Mouse (Mus musculus) lung, postnatal 0 days (tissue): ENCODE results near the gene Sidt1. TPM values are rescaled to one million over a fixed set of nuclear protein-coding genes. Genes with fewer than 3 reads are reported as not detected.

ENCODE experiments used
- ATAC-seq: fragments of 200-750 bp; cut with Nextera tagmentation; 2 replicates; pipeline ENCODE4 v1.8.0; 2017; ENCODE audit warnings: moderate library complexity
- DNase-seq: peaks from one replicate; pipeline ENCODE4 v3.0.0-alpha.2; 2016; ENCODE audit warnings: low spot score
- H3K27ac ChIP-seq: fragments of 300-500 bp; sonication (generic); 2 replicates; pipeline ENCODE4 v1.5.1; 2014; ENCODE audit warnings: antibody characterized with exemption, mild to moderate bottlenecking, low read length, mixed read lengths
- H3K27me3 ChIP-seq: fragments of 300-500 bp; sonication (generic); replicated peaks from 2 replicates; pipeline ENCODE4 v1.6.1; 2014; ENCODE audit warnings: low read length, mixed read lengths; ENCODE audit not compliant: insufficient read depth
- H3K36me3 ChIP-seq: fragments of 300-500 bp; sonication (generic); 2 replicates; pipeline ENCODE4 v1.6.1; 2014; ENCODE audit warnings: low read length, mixed read lengths; ENCODE audit not compliant: insufficient read depth
- H3K4me1 ChIP-seq: fragments of 300-500 bp; sonication (generic); 2 replicates; pipeline ENCODE4 v1.6.1; 2014; ENCODE audit warnings: antibody characterized with exemption, low read depth, low read length, mixed read lengths; ENCODE audit not compliant: insufficient read depth
- H3K4me2 ChIP-seq: fragments of 300-500 bp; sonication (generic); replicated peaks from 2 replicates; pipeline ENCODE4 v1.6.1; 2014; ENCODE audit warnings: low read depth, mild to moderate bottlenecking, low read length, moderate library complexity, mixed read lengths
- H3K4me3 ChIP-seq: fragments of 300-500 bp; sonication (generic); 2 replicates; pipeline ENCODE4 v1.5.1; 2014; ENCODE audit warnings: low read depth, low read length
- H3K9ac ChIP-seq: fragments of 300-500 bp; sonication (generic); replicated peaks from 2 replicates; pipeline ENCODE4 v1.6.1; 2014; ENCODE audit warnings: low read depth, mild to moderate bottlenecking
- H3K9me3 ChIP-seq: fragments of 300-500 bp; sonication (generic); 2 replicates; pipeline ENCODE4 v1.6.1; 2016; ENCODE audit warnings: low read length, mixed read lengths
- CTCF ChIP-seq: IDR thresholded peaks from 2 replicates; pipeline ENCODE4 v1.5.1; 2016; ENCODE audit warnings: antibody characterized with exemption, mild to moderate bottlenecking
- EP300 ChIP-seq: IDR thresholded peaks from 2 replicates; pipeline ENCODE4 v1.6.1; 2016; ENCODE audit warnings: antibody characterized with exemption, mild to moderate bottlenecking, control low read depth
- WGBS: fragments of 180-500 bp; shearing (Covaris S2); extraction: QIAGEN DNeasy Blood & Tissue Kit; methylation state at CpG from one replicate; pipeline ENCODE4 v1.1.7; 2014; 5-methylcytosine and 5-hydroxymethylcytosine counted together
- polyA plus RNA-seq: library from polyadenylated mRNA; unstranded; fragments of >200 nt; fragmentation: Nextera tagmentation; extraction: Ambion mirVana; gene quantifications from 2 replicates; pipeline ENCODE4 v1.2.1, GENCODE M21; 2015

The Sidt1 gene
- polyA plus RNA-seq, 1 experiment from 2014 or later, result 0.53 TPM

DNA sequence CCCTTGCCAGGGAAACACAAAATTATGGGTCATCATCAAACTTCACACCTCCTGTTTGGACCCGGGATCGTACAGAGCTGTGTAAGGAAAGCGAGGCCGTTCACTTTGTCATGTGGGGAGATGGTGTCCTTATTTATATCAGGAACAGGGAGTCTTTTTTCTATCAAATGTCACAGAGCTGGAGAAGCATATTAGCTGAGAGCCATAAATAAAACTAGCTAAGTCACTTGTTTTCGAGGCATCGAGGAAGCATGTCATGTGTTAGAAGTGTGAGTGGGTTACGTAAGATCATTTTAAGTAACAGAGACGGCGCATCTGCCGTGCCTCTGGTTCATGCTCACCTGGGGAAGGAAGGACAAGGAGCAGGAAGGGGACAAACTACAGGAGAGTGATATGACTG, 83.0 kb downstream of the Sidt1 start:
- WGBS, result 77% methylated on average over 10 of the region's 10 CpGs
- Histone ChIP-seq H3K27me3 (no peaks in the 10 kb centered on the region), H3K4me3 (no peak overlapping the region), H3K9ac (no peak overlapping the region), H3K27ac (no peak overlapping the region), H3K4me2 (no peak overlapping the region), H3K36me3 (no peaks in the 10 kb centered on the region), H3K4me1 (no peaks in the 10 kb centered on the region), H3K9me3 (peaks cover 2% of the 10 kb centered on the region; the same call in 1 of the 2 replicates)
- ATAC-seq (no peak), DNase-seq (no peak)
- TF ChIP-seq EP300 (no peak), CTCF (no peak)

- no peaks in the 10 kb centered on the region for H3K4me1 ChIP-seq
- H3K9ac ChIP-seq, result no peak overlapping the region
- TF ChIP-seq EP300 (no peak), CTCF (no peak)
- ATAC-seq (no peak), DNase-seq (no peak)
- no peak overlapping the region for H3K4me3 ChIP-seq
- H3K36me3 ChIP-seq, result no peaks in the 10 kb centered on the region
- H3K27me3 ChIP-seq, result no peaks in the 10 kb centered on the region
- 64% methylated on average over 7 of the region's 7 CpGs for WGBS
- peaks cover 2% of the 10 kb centered on the region; the same call in 1 of the 2 replicates for H3K9me3 ChIP-seq
- no peak overlapping the region for H3K27ac ChIP-seq
- H3K4me2 ChIP-seq, result no peak overlapping the region
These were observed 89.7 kb downstream of the Sidt1 start for GRCm38 (mm10) chr16:44243323-44243722.

GRCm38 (mm10) chr16:44242633-44243032, 90.4 kb downstream of the Sidt1 start:
- TF ChIP-seq CTCF, result peak; percentile 94
- TF ChIP-seq EP300, result no peak
- no peaks in the 10 kb centered on the region for H3K36me3 ChIP-seq
- no peak overlapping the region for H3K4me3 ChIP-seq
- peak; percentile 65 for ATAC-seq
- no peak overlapping the region for H3K27ac ChIP-seq
- WGBS, result 4% methylated on average over 1 of the region's 1 CpGs
- H3K27me3 ChIP-seq, result no peaks in the 10 kb centered on the region
- peaks cover 2% of the 10 kb centered on the region; the same call in 1 of the 2 replicates for H3K9me3 ChIP-seq
- H3K4me2 ChIP-seq, result no peak overlapping the region
- no peak overlapping the region for H3K9ac ChIP-seq
- peak; percentile 77 for DNase-seq
- no peaks in the 10 kb centered on the region for H3K4me1 ChIP-seq

DNA sequence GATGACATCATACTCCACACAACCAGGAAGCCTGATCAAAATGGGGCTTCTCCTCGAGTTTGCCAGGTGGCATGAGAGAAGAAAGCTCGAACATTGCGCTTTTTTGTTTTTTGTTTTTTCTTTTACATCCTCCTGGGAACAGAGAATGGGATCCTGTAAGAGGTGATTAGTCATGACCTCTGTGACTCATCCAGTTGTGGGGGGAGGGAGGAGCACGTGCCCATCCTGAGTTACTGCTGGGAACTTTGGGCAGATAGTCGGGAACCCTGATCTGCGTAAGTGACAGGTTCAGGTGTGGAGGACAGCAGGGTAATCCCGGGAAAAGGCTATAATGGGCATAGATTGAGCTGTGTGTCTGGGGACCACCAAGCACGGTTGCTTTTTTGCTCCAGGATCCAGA, 92.6 kb downstream of the Sidt1 start:
- DNase-seq, result no peak
- H3K27me3 ChIP-seq, result no peaks in the 10 kb centered on the region
- 62% methylated on average over 8 of the region's 8 CpGs for WGBS
- H3K9me3 ChIP-seq, result no peaks in the 10 kb centered on the region
- no peak for ATAC-seq
- no peak overlapping the region for H3K9ac ChIP-seq
- no peaks in the 10 kb centered on the region for H3K36me3 ChIP-seq
- no peak overlapping the region for H3K27ac ChIP-seq
- H3K4me3 ChIP-seq, result no peak overlapping the region
- TF ChIP-seq EP300, result no peak
- no peak for TF ChIP-seq CTCF
- no peak overlapping the region for H3K4me2 ChIP-seq
- no peaks in the 10 kb centered on the region for H3K4me1 ChIP-seq

- no peak overlapping the region for H3K27ac ChIP-seq
- TF ChIP-seq EP300 (no peak), CTCF (no peak)
- H3K4me2 ChIP-seq, result no peak overlapping the region
- no peak overlapping the region for H3K4me3 ChIP-seq
- 32% methylated on average over 10 of the region's 10 CpGs for WGBS
- no peaks in the 10 kb centered on the region for H3K36me3 ChIP-seq
- H3K9me3 ChIP-seq, result no peaks in the 10 kb centered on the region
- H3K4me1 ChIP-seq, result no peaks in the 10 kb centered on the region
- DNase-seq (peak; percentile 45), ATAC-seq (peak; percentile 48)
- H3K9ac ChIP-seq, result no peak overlapping the region
- no peaks in the 10 kb centered on the region for H3K27me3 ChIP-seq
These were observed 94.1 kb downstream of the Sidt1 start for GRCm38 (mm10) chr16:44238835-44239263.

- Histone ChIP-seq H3K27ac (no peak overlapping the region), H3K9ac (no peak overlapping the region), H3K4me3 (no peak overlapping the region), H3K27me3 (no peaks in the 10 kb centered on the region), H3K9me3 (no peaks in the 10 kb centered on the region), H3K36me3 (no peaks in the 10 kb centered on the region), H3K4me1 (no peaks in the 10 kb centered on the region), H3K4me2 (no peak overlapping the region)
- no peak for TF ChIP-seq CTCF
- TF ChIP-seq EP300, result no peak
- 73% methylated on average over 3 of the region's 3 CpGs for WGBS
- no peak for ATAC-seq
- DNase-seq, result no peak
These were observed 95.2 kb downstream of the Sidt1 start for GRCm38 (mm10) chr16:44237836-44238235.

GRCm38 (mm10) chr16:44233019-44233418, 100.0 kb downstream of the Sidt1 start:
- no peaks in the 10 kb centered on the region for H3K4me1 ChIP-seq
- TF ChIP-seq EP300, result no peak
- no peak for TF ChIP-seq CTCF
- no peak overlapping the region for H3K4me2 ChIP-seq
- no peaks in the 10 kb centered on the region for H3K36me3 ChIP-seq
- WGBS, result 68% methylated on average over 7 of the region's 7 CpGs
- H3K27me3 ChIP-seq, result no peaks in the 10 kb centered on the region
- no peak overlapping the region for H3K4me3 ChIP-seq
- DNase-seq, result no peak
- H3K9me3 ChIP-seq, result 0 out of 2 replicates have a peak, but pooled peaks cover 2% of the 10 kb centered on the region
- H3K27ac ChIP-seq, result no peak overlapping the region
- ATAC-seq, result peak; percentile 40; the same call in 1 of the 2 replicates
- H3K9ac ChIP-seq, result no peak overlapping the region
